Mouse (Mus musculus): ENCODE results near the gene Cmtr1. TPM values are rescaled to one million over a fixed set of nuclear protein-coding genes. Genes with fewer than 3 reads are reported as not detected.
"Not testable (repeated sequence)": the region's sequence is repeated elsewhere in the genome, so short reads cannot be mapped to it uniquely, and the experiment has no call there.

Cmtr1 gene
- polyA plus RNA-seq, 1 experiment: 55.7 TPM

DNA sequence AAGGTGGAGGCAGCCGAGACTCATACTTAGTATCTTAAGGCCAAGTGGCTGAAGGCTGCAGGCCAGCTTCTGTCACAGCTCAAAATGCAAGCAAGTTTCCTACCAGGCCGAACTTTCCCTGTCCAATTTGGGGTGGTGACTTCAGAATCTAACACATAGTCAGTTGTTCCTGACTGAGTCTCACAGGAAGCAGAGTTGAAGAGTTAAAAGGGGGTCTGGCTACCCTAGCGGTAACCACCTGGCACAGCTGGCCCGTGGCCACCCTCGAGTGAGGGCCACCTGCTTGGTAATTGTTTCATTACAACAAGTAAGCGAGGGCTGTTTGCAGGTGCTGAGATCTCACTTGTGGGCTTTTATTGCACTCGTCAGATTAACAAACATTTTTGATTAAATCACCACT lies 52.2 kb downstream of the Cmtr1 start:
- TF ChIP-seq E2F4 (IDR thresholded peaks at IDR 0.05; ENCODE audit: insufficient read depth) (no peak), TCF12 (IDR thresholded peaks at IDR 0.05; ENCODE audit: insufficient read depth, poor library complexity, severe bottlenecking) (no peak), POLR2A (IDR thresholded peaks at IDR 0.05; ENCODE audit: insufficient read length, low read depth) (no peak), MAX (IDR thresholded peaks at IDR 0.05; ENCODE audit: low read depth) (no peak), POLR2AphosphoS2 (IDR thresholded peaks at IDR 0.05; ENCODE audit: insufficient read length, low read depth) (no peak), MYOG (IDR thresholded peaks at IDR 0.05; ENCODE audit: control insufficient read depth in 1 of 3, insufficient read depth in 1 of 3, insufficient read length in 2 of 3, low read depth in 2 of 3) (no peak), MYOD1 (IDR thresholded peaks at IDR 0.05; ENCODE audit: control insufficient read depth in 1 of 3, insufficient read length in 2 of 3, low read depth in 2 of 3) (no peak), CEBPB (IDR thresholded peaks at IDR 0.05; ENCODE audit: insufficient read depth, poor library complexity, severe bottlenecking) (no peak), TCF3 (IDR thresholded peaks at IDR 0.05; ENCODE audit: insufficient read length, low read depth) (no peak), SRF (IDR thresholded peaks at IDR 0.05; ENCODE audit: control insufficient read depth, insufficient read length, low read depth) (no peak), USF1 (IDR thresholded peaks at IDR 0.05; ENCODE audit: low read depth) (no peak), REST (IDR thresholded peaks at IDR 0.05; ENCODE audit: insufficient read depth, insufficient read length) (no peak)

DNA sequence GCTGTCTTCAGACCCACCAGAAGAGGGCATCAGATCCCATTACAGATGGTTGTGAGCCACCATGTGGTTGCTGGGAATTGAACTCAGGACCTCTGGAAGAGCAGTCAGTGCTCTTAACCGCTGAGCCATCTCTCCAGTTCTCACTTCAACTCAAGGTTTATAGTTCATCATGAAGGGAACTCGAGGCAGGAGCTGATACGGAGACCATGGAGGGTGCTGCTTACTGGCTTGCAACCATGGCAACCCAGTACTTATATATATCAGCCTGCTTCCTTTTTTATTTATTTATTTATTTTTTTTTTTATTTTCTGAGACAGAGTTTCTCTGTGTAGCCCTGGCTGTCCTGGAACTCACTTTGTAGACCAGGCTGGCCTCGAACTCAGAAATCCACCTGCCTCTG lies 53.3 kb downstream of the Cmtr1 start:
- not testable (repeated sequence) for H3K4me3 ChIP-seq; H3K4me2 ChIP-seq (ENCODE audit: low read depth); H3K79me2 ChIP-seq (ENCODE audit: control insufficient read depth, insufficient read depth); H3K27me3 ChIP-seq (ENCODE audit: control insufficient read depth, insufficient read depth, insufficient read length); H3ac ChIP-seq (ENCODE audit: control insufficient read depth, insufficient read length); H3K36me3 ChIP-seq (ENCODE audit: control insufficient read depth, insufficient read depth)

More for the DNA sequence above, 52.2 kb downstream of the Cmtr1 start:
- H3K4me2 ChIP-seq (ENCODE audit: low read depth): no peak overlapping the region
- no peaks in the 10 kb centered on the region for H3K27me3 ChIP-seq (ENCODE audit: control insufficient read depth, insufficient read depth, insufficient read length)
- no peak overlapping the region for H3K4me3 ChIP-seq
- no peak overlapping the region for H3ac ChIP-seq (ENCODE audit: control insufficient read depth, insufficient read length)
- H3K79me2 ChIP-seq (ENCODE audit: control insufficient read depth, insufficient read depth): peaks cover 8% of the 10 kb centered on the region
- no peaks in the 10 kb centered on the region for H3K36me3 ChIP-seq (ENCODE audit: control insufficient read depth, insufficient read depth)

DNA sequence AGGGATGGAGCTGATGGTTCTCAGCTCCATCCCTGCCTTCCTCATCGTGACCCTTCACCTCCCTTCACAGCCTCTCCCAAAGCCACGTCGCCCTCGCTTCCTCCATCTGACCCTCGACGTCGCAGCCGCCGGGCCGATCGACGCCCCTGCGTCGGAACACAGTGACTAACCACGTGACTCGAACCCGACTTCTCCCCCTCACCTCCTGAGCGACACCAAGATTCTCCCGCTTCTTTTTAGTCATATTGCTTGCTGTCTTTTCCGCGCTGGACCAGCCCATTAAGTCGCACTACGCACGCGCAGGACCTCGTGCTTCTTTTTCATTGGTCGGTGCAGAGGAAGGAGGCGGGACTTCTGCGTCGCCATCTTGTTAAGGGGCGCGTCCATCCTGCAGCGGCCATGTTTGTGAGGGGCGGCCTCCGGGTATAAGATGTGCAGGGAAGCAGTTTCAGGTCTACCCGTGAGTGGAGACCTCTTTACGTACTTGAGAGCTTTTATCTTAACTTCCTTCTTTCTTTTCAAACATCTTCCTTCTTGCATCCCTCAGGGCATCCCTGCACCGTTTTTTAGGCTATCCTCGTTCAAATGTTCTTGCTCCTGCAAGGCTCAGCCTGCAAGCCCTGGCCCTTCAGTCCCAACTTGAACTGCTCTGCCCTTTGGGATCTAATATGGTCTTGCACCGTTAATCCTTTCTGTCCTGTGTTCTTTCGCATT lies 56.5 kb downstream of the Cmtr1 start, which contains the start of gene Ccdc167:
Gene Ccdc167, minus strand, starts transcription at position 313 of the 714 bp plus-strand sequence.
- H3K79me2 ChIP-seq (ENCODE audit: control insufficient read depth, insufficient read depth): peaks cover 8% of the 10 kb centered on the region
- no peaks in the 10 kb centered on the region for H3K27me3 ChIP-seq (ENCODE audit: control insufficient read depth, insufficient read depth, insufficient read length)
- no peak within 1 kb of the TSS for H3ac ChIP-seq (ENCODE audit: control insufficient read depth, insufficient read length)
- peak within 1 kb of the TSS; percentile 83 for H3K4me2 ChIP-seq (ENCODE audit: low read depth)
- no peaks in the 10 kb centered on the region for H3K36me3 ChIP-seq (ENCODE audit: control insufficient read depth, insufficient read depth)
- TF ChIP-seq MAX (IDR thresholded peaks at IDR 0.05; ENCODE audit: low read depth) (no peak), USF1 (IDR thresholded peaks at IDR 0.05; ENCODE audit: low read depth) (peak; percentile 57)
- H3K4me3 ChIP-seq: peak within 1 kb of the TSS; percentile 29

DNA sequence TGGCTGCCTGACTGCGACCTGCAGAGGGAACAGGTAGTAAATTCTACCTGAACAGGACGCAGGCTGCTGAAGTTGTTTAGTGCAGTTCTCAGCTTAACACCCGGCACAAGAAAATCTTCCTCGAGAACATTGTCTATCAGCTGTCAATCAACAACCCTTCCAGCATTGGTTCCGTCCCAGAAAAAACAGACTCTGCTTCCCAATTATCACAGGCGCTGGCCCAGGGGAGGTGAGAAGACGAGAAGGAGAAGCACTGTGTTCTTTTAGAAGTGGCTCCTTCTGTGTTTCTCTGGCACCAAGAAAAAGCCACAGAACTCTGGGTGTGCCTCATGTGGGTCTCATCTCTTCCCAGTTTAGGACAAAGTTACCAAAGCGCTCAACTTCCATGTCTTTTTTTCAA lies 58.3 kb downstream of the Cmtr1 start:
- Histone ChIP-seq H3K27me3 (ENCODE audit: control insufficient read depth, insufficient read depth, insufficient read length) (no peaks in the 10 kb centered on the region), H3K79me2 (ENCODE audit: control insufficient read depth, insufficient read depth) (peaks cover 8% of the 10 kb centered on the region), H3K36me3 (ENCODE audit: control insufficient read depth, insufficient read depth) (no peaks in the 10 kb centered on the region), H3ac (ENCODE audit: control insufficient read depth, insufficient read length) (no peak overlapping the region), H3K4me3 (no peak overlapping the region), H3K4me2 (ENCODE audit: low read depth) (no peak overlapping the region)
- TF ChIP-seq REST (IDR thresholded peaks at IDR 0.05; ENCODE audit: insufficient read depth, insufficient read length) (no peak), POLR2AphosphoS2 (IDR thresholded peaks at IDR 0.05; ENCODE audit: insufficient read length, low read depth) (no peak), SRF (IDR thresholded peaks at IDR 0.05; ENCODE audit: control insufficient read depth, insufficient read length, low read depth) (no peak), MAX (IDR thresholded peaks at IDR 0.05; ENCODE audit: low read depth) (no peak), MYOD1 (IDR thresholded peaks at IDR 0.05; ENCODE audit: control insufficient read depth in 1 of 3, insufficient read length in 2 of 3, low read depth in 2 of 3) (no peak)

DNA sequence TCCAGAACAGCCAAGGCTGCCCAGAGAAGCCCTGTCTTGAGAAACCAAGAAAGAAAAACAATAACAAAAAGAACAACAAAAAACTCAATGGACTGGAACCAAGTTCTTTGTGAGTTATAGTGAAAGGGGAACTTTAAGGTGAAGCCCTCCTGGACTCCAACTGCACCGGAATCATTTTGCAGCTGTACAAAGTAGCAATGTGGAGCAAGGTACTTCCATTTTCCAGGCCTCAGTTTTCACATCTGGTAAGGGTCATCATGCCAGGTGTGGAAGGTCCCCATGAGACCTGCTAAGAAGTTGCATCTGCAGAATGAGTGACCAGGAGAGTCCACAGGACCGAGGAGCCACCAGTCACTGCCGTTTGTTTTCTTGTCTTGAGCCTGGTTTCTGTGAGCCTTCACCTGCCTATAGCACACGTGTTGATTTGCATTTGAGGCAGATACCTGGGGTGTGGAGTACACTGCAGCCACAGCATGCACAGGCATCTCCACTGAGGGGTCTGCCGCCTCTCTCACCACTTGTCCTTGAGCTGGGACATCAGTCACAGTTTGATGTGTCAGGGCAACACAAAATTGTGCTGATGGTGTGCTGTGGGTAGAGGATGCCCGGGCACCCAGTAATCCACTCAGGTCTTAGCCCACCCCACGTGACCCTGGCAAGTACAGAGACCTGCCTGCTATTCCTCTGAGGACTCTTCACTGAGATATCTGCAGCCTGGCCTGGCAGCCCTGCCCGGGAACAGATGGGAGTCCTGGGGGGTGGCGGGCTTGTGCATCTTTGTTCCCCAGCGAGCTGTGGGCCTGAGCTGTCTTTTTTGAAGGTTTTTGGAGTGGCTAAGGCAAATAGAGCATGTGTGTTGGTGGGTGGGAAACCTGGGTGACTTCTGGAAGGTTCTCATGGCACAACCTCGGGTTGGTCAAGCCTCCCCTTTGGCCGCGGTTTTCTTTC lies 59.5 kb downstream of the Cmtr1 start:
- H3K27me3 ChIP-seq (ENCODE audit: control insufficient read depth, insufficient read depth, insufficient read length): no peaks in the 10 kb centered on the region
- TF ChIP-seq MAX (IDR thresholded peaks at IDR 0.05; ENCODE audit: low read depth) (no peak), CEBPB (IDR thresholded peaks at IDR 0.05; ENCODE audit: insufficient read depth, poor library complexity, severe bottlenecking) (no peak), POLR2A (IDR thresholded peaks at IDR 0.05; ENCODE audit: insufficient read length, low read depth) (no peak), REST (IDR thresholded peaks at IDR 0.05; ENCODE audit: insufficient read depth, insufficient read length) (no peak), POLR2AphosphoS2 (IDR thresholded peaks at IDR 0.05; ENCODE audit: insufficient read length, low read depth) (no peak), E2F4 (IDR thresholded peaks at IDR 0.05; ENCODE audit: insufficient read depth) (no peak), SRF (IDR thresholded peaks at IDR 0.05; ENCODE audit: control insufficient read depth, insufficient read length, low read depth) (no peak), TCF3 (IDR thresholded peaks at IDR 0.05; ENCODE audit: insufficient read length, low read depth) (no peak), MYOD1 (IDR thresholded peaks at IDR 0.05; ENCODE audit: control insufficient read depth in 1 of 3, insufficient read length in 2 of 3, low read depth in 2 of 3) (no peak), USF1 (IDR thresholded peaks at IDR 0.05; ENCODE audit: low read depth) (no peak)
- H3K79me2 ChIP-seq (ENCODE audit: control insufficient read depth, insufficient read depth): peaks cover 8% of the 10 kb centered on the region
- no peak overlapping the region for H3ac ChIP-seq (ENCODE audit: control insufficient read depth, insufficient read length)
- no peak overlapping the region for H3K4me2 ChIP-seq (ENCODE audit: low read depth)
- H3K4me3 ChIP-seq: no peak overlapping the region
- no peaks in the 10 kb centered on the region for H3K36me3 ChIP-seq (ENCODE audit: control insufficient read depth, insufficient read depth)

Data from myocyte (in vitro differentiated cells).